Mouse (Mus musculus): ENCODE data around the gene Mettl16.
A peak's percentile ranks its signal among the peaks of the same experiment; 100 is the strongest.

The Mettl16 gene

GRCm38 (mm10) chr11:74831191-74831605, 60.6 kb downstream of the Mettl16 start:
- DNase-seq (ENCODE audit: low spot score in 2 of 2) = peak in 1 of 2 experiments; percentile 55

- DNase-seq (ENCODE audit: low spot score in 2 of 2) = peak; percentile 95 to 98
Observed at GRCm38 (mm10) chr11:74831606-74832451, 61.2 kb downstream of the Mettl16 start.

GRCm38 (mm10) chr11:74832503-74833143, 62.0 kb downstream of the Mettl16 start:
- DNase-seq (ENCODE audit: low spot score in 2 of 2) = peak; percentile 54 to 75

- DNase-seq (ENCODE audit: low spot score in 2 of 2) = no peak
Observed at GRCm38 (mm10) chr11:74833536-74834358, 63.1 kb downstream of the Mettl16 start.

GRCm38 (mm10) chr11:74834359-74834638, 63.7 kb downstream of the Mettl16 start:
- DNase-seq (ENCODE audit: low spot score in 2 of 2) = no peak

GRCm38 (mm10) chr11:74834650-74835277, 64.1 kb downstream of the Mettl16 start:
- DNase-seq (ENCODE audit: low spot score in 2 of 2) = peak in 1 of 2 experiments; percentile 2

GRCm38 (mm10) chr11:74835593-74836224, 65.1 kb downstream of the Mettl16 start:
- DNase-seq (ENCODE audit: low spot score in 2 of 2) = no peak

GRCm38 (mm10) chr11:74836225-74837055, 65.8 kb downstream of the Mettl16 start:
- no peak for DNase-seq (ENCODE audit: low spot score in 2 of 2)

GRCm38 (mm10) chr11:74837056-74837693, 66.5 kb downstream of the Mettl16 start:
- DNase-seq (ENCODE audit: low spot score in 2 of 2) = no peak

GRCm38 (mm10) chr11:74837694-74838431, 67.2 kb downstream of the Mettl16 start:
- DNase-seq (ENCODE audit: low spot score in 2 of 2) = peak; percentile 91 to 92

- DNase-seq (ENCODE audit: low spot score in 2 of 2) = peak; percentile 85 to 89
Observed at GRCm38 (mm10) chr11:74838441-74838840, 67.8 kb downstream of the Mettl16 start.

GRCm38 (mm10) chr11:74838971-74839370, 68.3 kb downstream of the Mettl16 start:
- peak; percentile 69 to 78 for DNase-seq (ENCODE audit: low spot score in 2 of 2)

- no peak for DNase-seq (ENCODE audit: low spot score in 2 of 2)
Observed at GRCm38 (mm10) chr11:74839860-74840715, 69.5 kb downstream of the Mettl16 start.

GRCm38 (mm10) chr11:74840739-74841138, 70.1 kb downstream of the Mettl16 start:
- DNase-seq (ENCODE audit: low spot score in 2 of 2) = no peak

- peak in 1 of 2 experiments; percentile 25 for DNase-seq (ENCODE audit: low spot score in 2 of 2)
Observed at GRCm38 (mm10) chr11:74841366-74841765, 70.7 kb downstream of the Mettl16 start.

- DNase-seq (ENCODE audit: low spot score in 2 of 2) = peak in 1 of 2 experiments; percentile 36
Observed at GRCm38 (mm10) chr11:74842045-74842444, 71.4 kb downstream of the Mettl16 start.

- no peak for DNase-seq (ENCODE audit: low spot score in 2 of 2)
Observed at GRCm38 (mm10) chr11:74842656-74843434, 72.2 kb downstream of the Mettl16 start.

- DNase-seq (ENCODE audit: low spot score in 2 of 2) = no peak
Observed at GRCm38 (mm10) chr11:74843435-74843714, 72.7 kb downstream of the Mettl16 start.
